In genomic region chr1:118890125-118890875, GRCm38 (mm10) we compare ENCODE assay signal across 17 mouse cellular contexts.
DNase-seq lines count a peak whose midpoint lies in the region; ATAC-seq and TF ChIP-seq lines count a peak whose summit lies in the region.
"Had no signal": no experiment of that assay in that cellular context is flagged by ENCODE, and none has a peak within 500 bp of the region (broad histone marks: within the 10 kb centered on the region; RNA-seq: fewer than 3 reads in every experiment).

No protein-coding gene starts in this region.

- no peaks in the 10 kb centered on the region for H3K4me1 ChIP-seq in forebrain, postnatal 0 days (ENCODE audit: insufficient read depth)
- H3K4me1 ChIP-seq in midbrain, embryonic 12.5 days = peaks cover 17% of the 10 kb centered on the region
- H3K4me1 ChIP-seq in liver, embryonic 12.5 days = no peaks in the 10 kb centered on the region
- H3K4me1 ChIP-seq: liver, embryonic 13.5 days; stomach, embryonic 15.5 days had no signal

- no peaks in the 10 kb centered on the region for H3K9me3 ChIP-seq in forebrain, postnatal 0 days (ENCODE audit: low read length)
- H3K9me3 ChIP-seq in midbrain, embryonic 12.5 days = no peaks in the 10 kb centered on the region
- no peaks in the 10 kb centered on the region for H3K9me3 ChIP-seq in liver, embryonic 12.5 days (replicated peaks)
- H3K9me3 ChIP-seq: heart, embryonic 15.5 days; liver, embryonic 13.5 days; neural tube, embryonic 13.5 days; stomach, embryonic 15.5 days had no signal

- DNase-seq in cerebellum, postnatal 10 days = peak; percentile 72 to 76
- DNase-seq in embryo, embryonic 11 days = peak; percentile 47
- DNase-seq in forebrain, postnatal 0 days = no peak
- no peak for DNase-seq in urinary bladder, adult 2 months (ENCODE audit: low spot score)
- DNase-seq in thymus, postnatal 36 days = no peak
- DNase-seq: cerebellum, adult 8-10 months; gastrocnemius, postnatal 14 days; liver, embryonic 13.5 days; lung, postnatal 36 days; right cerebral cortex, postnatal 4 days had no signal

- H3K36me3 ChIP-seq in forebrain, postnatal 0 days (ENCODE audit: insufficient read depth) = no peaks in the 10 kb centered on the region
- no peaks in the 10 kb centered on the region for H3K36me3 ChIP-seq in midbrain, embryonic 12.5 days
- H3K36me3 ChIP-seq in liver, embryonic 12.5 days = no peaks in the 10 kb centered on the region
- H3K36me3 ChIP-seq: heart, embryonic 15.5 days; liver, embryonic 13.5 days; neural tube, embryonic 13.5 days; stomach, embryonic 15.5 days had no signal

- 32% methylated on average over 14 of the region's 14 CpGs for WGBS in forebrain, postnatal 0 days
- whole genome bisulfite sequencing in midbrain, embryonic 12.5 days = 25% methylated on average over 14 of the region's 14 CpGs
- 61% methylated on average over 14 of the region's 14 CpGs for WGBS in liver, embryonic 12.5 days (ENCODE audit: insufficient replicate concordance)

- H3K4me2 ChIP-seq in forebrain, postnatal 0 days (ENCODE audit: low read depth) = no peak overlapping the region
- 0 out of 2 replicates have a peak overlapping the region, but pooled peaks have one; percentile 3 for H3K4me2 ChIP-seq in midbrain, embryonic 12.5 days (replicated peaks)
- no peak overlapping the region for H3K4me2 ChIP-seq in liver, embryonic 12.5 days
- H3K4me2 ChIP-seq: heart, embryonic 15.5 days; liver, embryonic 13.5 days; neural tube, embryonic 13.5 days; stomach, embryonic 15.5 days had no signal

- ATAC-seq in cerebellum, adult (ENCODE audit: insufficient number of reproducible peaks, low FRiP score, low TSS enrichment) = no peak
- ATAC-seq in forebrain, postnatal 0 days = peak; percentile 32
- peak; percentile 59 for ATAC-seq in midbrain, embryonic 12.5 days (ENCODE audit: low FRiP score, low read depth)
- no peak for ATAC-seq in liver, embryonic 12.5 days
- ATAC-seq: intestine, embryonic 16.5 days had no signal

- H3K27me3 ChIP-seq in forebrain, postnatal 0 days (ENCODE audit: insufficient read depth, low read length) = no peaks in the 10 kb centered on the region
- peaks cover 5% of the 10 kb centered on the region; the same call in 1 of the 2 replicates for H3K27me3 ChIP-seq in midbrain, embryonic 12.5 days
- no peaks in the 10 kb centered on the region for H3K27me3 ChIP-seq in liver, embryonic 12.5 days (replicated peaks)
- H3K27me3 ChIP-seq: heart, embryonic 15.5 days; liver, embryonic 13.5 days; stomach, embryonic 15.5 days had no signal

- no peak overlapping the region for H3K27ac ChIP-seq in forebrain, postnatal 0 days (ENCODE audit: low read depth, low read length)
- H3K27ac ChIP-seq in midbrain, embryonic 12.5 days (replicated peaks) = peak overlapping the region; percentile 30; the same call in 1 of the 2 replicates
- H3K27ac ChIP-seq in liver, embryonic 12.5 days = no peak overlapping the region
- H3K27ac ChIP-seq: heart, embryonic 15.5 days; liver, embryonic 13.5 days; neural tube, embryonic 13.5 days; stomach, embryonic 15.5 days had no signal

- H3K4me3 ChIP-seq in forebrain, postnatal 0 days (ENCODE audit: low read depth, low read length) = no peak overlapping the region
- no peak overlapping the region for H3K4me3 ChIP-seq in midbrain, embryonic 12.5 days
- H3K4me3 ChIP-seq in liver, embryonic 12.5 days = no peak overlapping the region
- H3K4me3 ChIP-seq: heart, embryonic 15.5 days; liver, embryonic 13.5 days; neural tube, embryonic 13.5 days; stomach, embryonic 15.5 days had no signal

- no peak for TF ChIP-seq CTCF in forebrain, postnatal 0 days (IDR thresholded peaks at IDR 0.05; ENCODE audit: low read depth)

- H3K9ac ChIP-seq in forebrain, postnatal 0 days = no peak overlapping the region
- H3K9ac ChIP-seq in midbrain, embryonic 12.5 days (replicated peaks) = no peak overlapping the region
- no peak overlapping the region for H3K9ac ChIP-seq in liver, embryonic 12.5 days
- H3K9ac ChIP-seq: heart, embryonic 15.5 days; liver, embryonic 13.5 days; neural tube, embryonic 13.5 days; stomach, embryonic 15.5 days had no signal

Comparison
In these comparisons a context has a peak if more than half of its experiments do, and no peak if none do; other contexts are left out.
1. DNase-seq: peak in cerebellum, postnatal 10 days (2 of 2) and embryo, embryonic 11 days (single experiment); none in forebrain, postnatal 0 days (single experiment), urinary bladder, adult 2 months (single experiment) and thymus, postnatal 36 days (0 of 2).
2. ATAC-seq: peak in forebrain, postnatal 0 days (single experiment) and midbrain, embryonic 12.5 days (single experiment); none in cerebellum, adult (single experiment) and liver, embryonic 12.5 days (single experiment).